Mouse (Mus musculus) limb, embryonic 12.5 days (tissue): ENCODE results near the gene Cyp2w1. TPM values are rescaled to one million over a fixed set of nuclear protein-coding genes. Genes with fewer than 3 reads are reported as not detected.
"Not testable (repeated sequence)": the region's sequence is repeated elsewhere in the genome, so short reads cannot be mapped to it uniquely, and the experiment has no call there.

Experiments used
- ATAC-seq: fragments of 200-750 bp; cut with Nextera tagmentation; 2 replicates; pipeline ENCODE4 v1.8.0; 2017; ENCODE audit warnings: low read depth, moderate TSS enrichment; ENCODE audit not compliant: insufficient number of reproducible peaks, insufficient read depth, low FRiP score, low TSS enrichment
- H3K27ac ChIP-seq: fragments of 300-500 bp; sonication (generic); 2 replicates; pipeline ENCODE4 v1.5.1; 2016; ENCODE audit warnings: mild to moderate bottlenecking, moderate library complexity
- H3K27me3 ChIP-seq: fragments of 300-500 bp; sonication (generic); 2 replicates; pipeline ENCODE4 v1.6.1; 2016; ENCODE audit warnings: mild to moderate bottlenecking, moderate library complexity
- H3K36me3 ChIP-seq: fragments of 300-500 bp; sonication (generic); 2 replicates; pipeline ENCODE4 v1.6.1; 2016; ENCODE audit warnings: mild to moderate bottlenecking, moderate library complexity
- H3K4me1 ChIP-seq: fragments of 300-500 bp; sonication (generic); replicated peaks from 2 replicates; pipeline ENCODE4 v1.6.1; 2016
- H3K4me2 ChIP-seq: fragments of 300-500 bp; sonication (generic); 2 replicates; pipeline ENCODE4 v1.6.1; 2016; ENCODE audit warnings: mild to moderate bottlenecking, moderate library complexity
- H3K4me3 ChIP-seq: fragments of 300-500 bp; sonication (generic); replicated peaks from 2 replicates; pipeline ENCODE4 v1.5.1; 2016; ENCODE audit warnings: mild to moderate bottlenecking
- H3K9ac ChIP-seq: fragments of 300-500 bp; sonication (generic); replicated peaks from 2 replicates; pipeline ENCODE4 v1.6.1; 2016; ENCODE audit warnings: mild to moderate bottlenecking, moderate library complexity
- H3K9me3 ChIP-seq: fragments of 300-500 bp; sonication (generic); 2 replicates; pipeline ENCODE4 v1.6.1; 2016; ENCODE audit warnings: mild to moderate bottlenecking, moderate library complexity
- WGBS: fragments of 180-500 bp; shearing (Covaris S2); methylation state at CpG from one replicate; pipeline ENCODE4 v1.1.7; 2016; 5-methylcytosine and 5-hydroxymethylcytosine counted together
- polyA plus RNA-seq: library from polyadenylated mRNA; unstranded; fragments of >200 nt; fragmentation: Nextera tagmentation; extraction: Ambion mirVana; gene quantifications from 2 replicates; pipeline ENCODE4 v1.2.1, GENCODE M21; 2016

Gene Cyp2w1
- polyA plus RNA-seq, 1 experiment from 2014 or later = 0.90 TPM

- H3K4me1 ChIP-seq = 0 out of 2 replicates have a peak, but pooled peaks cover 2% of the 10 kb centered on the region
- H3K27me3 ChIP-seq = peaks cover 10% of the 10 kb centered on the region; the same call in 1 of the 2 replicates
- H3K9ac ChIP-seq = no peak overlapping the region
- no peak for ATAC-seq
- WGBS = 72% methylated on average over 16 of the region's 16 CpGs
- no peak overlapping the region for H3K27ac ChIP-seq
- H3K4me2 ChIP-seq = no peak overlapping the region
- H3K36me3 ChIP-seq = peaks cover 41% of the 10 kb centered on the region
- H3K9me3 ChIP-seq = no peaks in the 10 kb centered on the region
- no peak overlapping the region for H3K4me3 ChIP-seq
Measured at GRCm38 (mm10) chr5:139333301-139334013, 19.0 kb upstream of the Cyp2w1 start.

- not testable (repeated sequence) for H3K9me3 ChIP-seq, H3K27ac ChIP-seq, H3K4me2 ChIP-seq, H3K9ac ChIP-seq, ATAC-seq, H3K4me1 ChIP-seq, H3K4me3 ChIP-seq, H3K27me3 ChIP-seq
- H3K36me3 ChIP-seq = peaks cover 51% of the 10 kb centered on the region
- 84% methylated on average over 10 of the region's 10 CpGs for WGBS
Measured at GRCm38 (mm10) chr5:139334394-139334793, 18.0 kb upstream of the Cyp2w1 start.

- ATAC-seq = no peak
Measured at GRCm38 (mm10) chr5:139335634-139336033, 16.8 kb upstream of the Cyp2w1 start.

DNA sequence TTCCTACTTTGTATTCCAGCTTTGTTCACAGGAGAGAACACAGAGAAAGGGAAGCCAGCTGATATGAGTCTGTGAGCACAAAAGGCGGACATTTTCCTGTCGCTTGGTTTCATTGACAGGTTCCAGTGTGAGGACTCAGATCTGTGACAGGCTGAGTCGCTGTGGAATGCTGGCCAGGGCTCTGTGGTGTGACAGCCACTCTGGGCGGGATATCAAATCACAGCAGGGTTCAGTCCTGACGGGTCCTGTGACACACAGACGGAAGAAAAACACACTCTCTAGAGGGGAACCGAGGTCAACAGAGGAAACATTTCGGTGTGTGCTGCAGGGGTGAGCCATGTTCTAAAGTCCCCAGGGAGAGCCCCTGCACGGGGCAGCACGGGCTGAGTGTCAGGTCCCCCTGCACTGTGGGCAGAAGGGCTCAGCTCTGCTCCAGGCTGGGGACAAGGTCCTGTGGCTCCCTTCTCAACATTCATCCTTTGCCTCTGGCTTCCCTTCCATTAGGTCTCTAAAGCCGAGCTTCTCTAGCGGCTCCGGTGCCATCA lies 14.5 kb upstream of the Cyp2w1 start:
- Histone ChIP-seq H3K27me3 (no peaks in the 10 kb centered on the region), H3K4me3 (no peak overlapping the region), H3K4me2 (no peak overlapping the region), H3K9me3 (no peaks in the 10 kb centered on the region), H3K4me1 (0 out of 2 replicates have a peak, but pooled peaks cover 2% of the 10 kb centered on the region), H3K36me3 (peaks cover 84% of the 10 kb centered on the region), H3K27ac (no peak overlapping the region), H3K9ac (no peak overlapping the region)
- no peak for ATAC-seq
- WGBS = 80% methylated on average over 13 of the region's 13 CpGs

More at GRCm38 (mm10) chr5:139335634-139336033, 16.8 kb upstream of the Cyp2w1 start:
- Histone ChIP-seq H3K4me1 (0 out of 2 replicates have a peak, but pooled peaks cover 2% of the 10 kb centered on the region), H3K9me3 (no peaks in the 10 kb centered on the region), H3K27ac (no peak overlapping the region), H3K36me3 (peaks cover 63% of the 10 kb centered on the region), H3K4me3 (no peak overlapping the region), H3K27me3 (no peaks in the 10 kb centered on the region), H3K9ac (no peak overlapping the region), H3K4me2 (no peak overlapping the region)
- 91% methylated on average over 4 of the region's 4 CpGs for WGBS

- WGBS = 91% methylated on average over 3 of the region's 3 CpGs
- no peaks in the 10 kb centered on the region for H3K9me3 ChIP-seq
- H3K36me3 ChIP-seq = peaks cover 85% of the 10 kb centered on the region
Measured at GRCm38 (mm10) chr5:139338403-139338802, 14.0 kb upstream of the Cyp2w1 start.

DNA sequence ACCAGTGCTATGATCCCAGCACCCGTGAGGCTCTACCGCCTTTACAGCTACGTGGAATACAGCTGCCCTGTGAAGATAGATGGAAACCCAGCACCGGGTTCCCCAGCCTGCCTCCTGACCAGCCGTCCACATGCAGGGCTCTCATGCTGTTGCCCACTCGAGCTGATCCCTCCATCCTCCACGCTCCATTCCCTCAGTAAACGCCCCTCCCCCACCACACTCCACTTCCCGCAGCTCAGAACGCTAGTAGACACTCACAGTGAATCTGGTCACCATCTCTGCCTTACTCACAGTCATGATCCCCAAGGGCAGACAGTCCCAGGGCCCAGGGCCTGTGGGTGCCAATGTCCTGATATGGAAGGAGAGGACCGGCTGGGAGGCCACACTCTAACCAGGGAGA lies 13.5 kb upstream of the Cyp2w1 start:
- ATAC-seq = no peak
- H3K4me3 ChIP-seq = no peak overlapping the region
- H3K9me3 ChIP-seq = no peaks in the 10 kb centered on the region
- H3K27ac ChIP-seq = no peak overlapping the region
- H3K9ac ChIP-seq = no peak overlapping the region
- H3K36me3 ChIP-seq = peaks cover 85% of the 10 kb centered on the region
- 83% methylated on average over 11 of the region's 11 CpGs for WGBS
- no peaks in the 10 kb centered on the region for H3K27me3 ChIP-seq
- no peak overlapping the region for H3K4me2 ChIP-seq
- peaks cover 10% of the 10 kb centered on the region for H3K4me1 ChIP-seq

More at GRCm38 (mm10) chr5:139338403-139338802, 14.0 kb upstream of the Cyp2w1 start:
- Histone ChIP-seq H3K4me2 (no peak overlapping the region), H3K4me1 (peaks cover 5% of the 10 kb centered on the region; the same call in 1 of the 2 replicates), H3K4me3 (no peak overlapping the region), H3K27ac (no peak overlapping the region), H3K27me3 (no peaks in the 10 kb centered on the region), H3K9ac (no peak overlapping the region)
- no peak for ATAC-seq

GRCm38 (mm10) chr5:139344021-139344686 lies 8.3 kb upstream of the Cyp2w1 start:
- peak; percentile 68 for ATAC-seq
- no peaks in the 10 kb centered on the region for H3K9me3 ChIP-seq

DNA sequence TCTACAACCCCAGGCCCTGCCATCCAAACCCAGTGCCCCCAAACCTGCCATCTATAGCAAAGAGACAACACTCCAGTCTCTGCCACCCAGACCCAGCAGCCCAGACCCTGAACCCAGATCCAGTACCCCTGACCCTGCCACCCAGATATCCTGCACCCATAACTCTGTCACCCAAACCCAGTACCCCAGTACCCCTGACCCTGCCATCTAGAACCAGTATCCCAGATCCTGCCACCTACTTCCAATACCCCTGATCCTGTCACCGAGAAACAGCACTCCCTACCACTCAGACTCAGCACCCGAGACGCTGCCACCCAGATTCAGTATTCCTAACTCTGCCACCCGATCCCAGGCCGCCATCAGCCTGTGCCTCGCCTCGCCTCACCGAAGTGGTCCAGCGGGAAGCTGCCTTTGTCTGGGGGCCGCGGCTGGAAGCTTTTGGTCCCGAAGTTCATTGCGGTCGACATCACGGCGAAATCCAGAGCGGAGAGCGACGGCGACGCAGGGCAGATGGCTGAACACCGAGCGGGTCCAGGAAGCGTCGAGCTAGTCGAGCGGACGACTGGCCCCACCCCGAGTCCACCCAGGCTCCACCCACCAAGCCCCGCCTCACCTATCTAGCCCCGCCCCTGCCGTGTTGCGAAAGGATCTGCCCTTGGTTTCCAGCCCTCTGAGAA lies 7.6 kb upstream of the Cyp2w1 start:
- H3K36me3 ChIP-seq = peaks cover 30% of the 10 kb centered on the region
- ATAC-seq = peak; percentile 67
- H3K4me2 ChIP-seq = peak overlapping the region; percentile 97

More at GRCm38 (mm10) chr5:139344021-139344686, 8.3 kb upstream of the Cyp2w1 start:
- peak overlapping the region; percentile 83 for H3K9ac ChIP-seq
- H3K36me3 ChIP-seq = peaks cover 36% of the 10 kb centered on the region
- H3K4me3 ChIP-seq = peak overlapping the region; percentile 75
- 4% methylated on average over 12 of the region's 12 CpGs for WGBS
- H3K4me1 ChIP-seq = peaks cover 19% of the 10 kb centered on the region
- peak overlapping the region; percentile 97 for H3K4me2 ChIP-seq
- no peaks in the 10 kb centered on the region; the same call in 1 of the 2 replicates for H3K27me3 ChIP-seq
- H3K27ac ChIP-seq = peak overlapping the region; percentile 73

GRCm38 (mm10) chr5:139345364-139345714 lies 7.1 kb upstream of the Cyp2w1 start:
- Histone ChIP-seq H3K27me3 (no peaks in the 10 kb centered on the region; the same call in 1 of the 2 replicates), H3K9ac (no peak overlapping the region), H3K36me3 (peaks cover 25% of the 10 kb centered on the region), H3K9me3 (no peaks in the 10 kb centered on the region), H3K4me3 (peak overlapping the region; percentile 75), H3K27ac (0 out of 2 replicates have a peak overlapping the region, but pooled peaks have one; percentile 73), H3K4me1 (peaks cover 19% of the 10 kb centered on the region), H3K4me2 (peak overlapping the region; percentile 97)
- WGBS = 14% methylated on average over 5 of the region's 5 CpGs
- ATAC-seq = no peak

More for the DNA sequence above, 7.6 kb upstream of the Cyp2w1 start:
- no peaks in the 10 kb centered on the region for H3K9me3 ChIP-seq
- no peaks in the 10 kb centered on the region; the same call in 1 of the 2 replicates for H3K27me3 ChIP-seq
- H3K4me3 ChIP-seq = peak overlapping the region; percentile 75
- H3K4me1 ChIP-seq = peaks cover 19% of the 10 kb centered on the region
- H3K9ac ChIP-seq = peak overlapping the region; percentile 83
- H3K27ac ChIP-seq = peak overlapping the region; percentile 73
- under 1% methylated on average over 33 of the region's 33 CpGs for WGBS

- Histone ChIP-seq H3K27me3 (peaks cover 7% of the 10 kb centered on the region), H3K4me3 (no peak overlapping the region), H3K9me3 (no peaks in the 10 kb centered on the region), H3K4me2 (no peak overlapping the region), H3K27ac (no peak overlapping the region), H3K36me3 (peaks cover 7% of the 10 kb centered on the region), H3K9ac (0 out of 2 replicates have a peak overlapping the region, but pooled peaks have one; percentile 4), H3K4me1 (peaks cover 33% of the 10 kb centered on the region)
- ATAC-seq = no peak
- 54% methylated on average over 1 of the region's 1 CpGs for WGBS
Measured at GRCm38 (mm10) chr5:139347225-139347624, 5.2 kb upstream of the Cyp2w1 start.

- H3K4me1 ChIP-seq = peaks cover 24% of the 10 kb centered on the region
- H3K36me3 ChIP-seq = no peaks in the 10 kb centered on the region
- no peak overlapping the region for H3K4me2 ChIP-seq
- no peak overlapping the region for H3K27ac ChIP-seq
- ATAC-seq = no peak
- no peaks in the 10 kb centered on the region for H3K9me3 ChIP-seq
- H3K9ac ChIP-seq = no peak overlapping the region
- no peak overlapping the region for H3K4me3 ChIP-seq
- 76% methylated on average over 6 of the region's 6 CpGs for WGBS
- H3K27me3 ChIP-seq = peaks cover 11% of the 10 kb centered on the region
Measured at GRCm38 (mm10) chr5:139349713-139350112, 2.7 kb upstream of the Cyp2w1 start.
